ENCODE assay signal across 13 mouse cellular contexts in the genomic region with DNA sequence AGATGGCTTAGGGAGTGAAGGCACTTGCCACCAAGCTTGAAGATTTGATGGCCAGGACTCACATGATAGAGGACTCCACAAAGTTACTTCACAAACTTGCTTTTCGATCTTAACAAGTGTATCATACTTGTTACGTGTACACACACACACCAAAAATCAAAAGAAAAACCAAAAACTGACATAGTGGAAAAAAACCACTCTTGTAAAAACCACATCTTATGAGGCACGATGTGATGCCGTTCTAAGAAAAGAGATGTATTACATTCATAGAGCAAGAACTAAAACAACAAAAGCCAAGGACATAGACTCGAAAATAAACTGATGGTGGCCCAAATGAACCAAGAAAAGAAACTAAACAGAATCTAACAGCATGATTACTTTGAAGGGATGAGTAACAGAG.
DNase-seq lines count a peak whose midpoint lies in the region; ATAC-seq lines count a peak whose summit lies in the region.
"Had no signal": no experiment of that assay in that cellular context is flagged by ENCODE, and none has a peak within 500 bp of the region (broad histone marks: within the 10 kb centered on the region; RNA-seq: fewer than 3 reads in every experiment).

No protein-coding gene starts in this region.

- peak; percentile 2 for DNase-seq in thymus, postnatal 25 days
- no peak for DNase-seq in thymus, postnatal 14 days
- peak; percentile 45 for DNase-seq in T-cell, adult 2 months (ENCODE audit: low spot score)
- no peak for DNase-seq in cerebellum, adult 18-20 months
- no peak for DNase-seq in right cerebral cortex, postnatal 25 days
- DNase-seq: adrenal gland, postnatal 14 days; cerebellum, adult 11-12 months; cerebellum, adult 9-11 months; cerebellum, postnatal 36 days; gastrocnemius, postnatal 14 days had no signal

- ATAC-seq in inflammation-experienced regulatory T-cells, adult 6 months = peak; percentile 68
- ATAC-seq: forebrain, embryonic 13.5 days; forebrain, postnatal 0 days had no signal

Comparison
In these comparisons a context has a peak if more than half of its experiments do, and no peak if none do; other contexts are left out.
1. DNase-seq: peak in thymus, postnatal 25 days (single experiment) and T-cell, adult 2 months (single experiment); none in thymus, postnatal 14 days (single experiment), cerebellum, adult 18-20 months (0 of 2) and right cerebral cortex, postnatal 25 days (single experiment).